Mouse (Mus musculus): ENCODE results near the gene Myom3.

DNA sequence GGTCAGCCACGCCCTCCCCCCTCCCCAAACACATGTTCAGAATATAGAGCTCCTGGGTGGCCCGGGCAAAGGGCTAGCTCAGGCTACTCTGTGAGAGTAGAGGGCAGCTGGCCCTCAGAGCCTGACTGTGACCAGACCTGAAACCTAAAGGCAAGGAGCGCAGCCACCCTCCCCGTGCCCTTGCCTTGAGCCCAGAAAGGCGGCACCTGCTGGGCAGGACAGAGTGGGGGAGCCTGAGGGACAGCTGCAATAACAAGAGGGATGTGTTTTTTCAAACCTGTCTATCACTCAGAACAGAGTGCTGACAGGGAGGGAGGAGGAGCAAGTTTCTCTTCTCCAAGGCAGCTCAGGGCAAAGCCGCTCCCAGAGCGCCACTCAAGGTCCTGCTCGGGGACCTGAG, 15.0 kb downstream of the Myom3 start:
- TF ChIP-seq CTCF (IDR thresholded peaks at IDR 0.05; ENCODE audit: insufficient read depth, low read depth, low read length) (no peak), POLR2A (IDR thresholded peaks at IDR 0.05; ENCODE audit: insufficient read depth, low read depth, low read length) (no peak)
